Mouse (Mus musculus) CH12.LX (cell line): ENCODE results near the gene Esp4.

ENCODE experiments used
- CTCF ChIP-seq, 2 experiments: IDR thresholded peaks in 1 of 2; conservative IDR thresholded peaks in 1 of 2; 2 replicates each; pipeline ENCODE4 v1.5.1; 2011 to 2012; ENCODE audit warnings: low read depth in 2 of 2, low read length in 2 of 2, improper control_type of control experiment in 1 of 2, inconsistent platforms in 1 of 2, mild to moderate bottlenecking in 1 of 2, moderate library complexity in 1 of 2
- EP300 ChIP-seq: IDR thresholded peaks from 2 replicates; pipeline ENCODE4 v1.6.1; 2011; ENCODE audit warnings: low read length, improper control_type of control experiment
- MAFK ChIP-seq: IDR thresholded peaks from 2 replicates; pipeline ENCODE4 v1.6.1; 2011; ENCODE audit warnings: low read length, improper control_type of control experiment; ENCODE audit not compliant: insufficient replicate concordance
- POLR2AphosphoS2 ChIP-seq: IDR thresholded peaks from 2 replicates; pipeline ENCODE4 v1.6.1; 2011; ENCODE audit warnings: low read depth, low read length, improper control_type of control experiment
- RAD21 ChIP-seq: IDR thresholded peaks from 2 replicates; pipeline ENCODE4 v1.6.1; 2011; ENCODE audit warnings: low read depth, mild to moderate bottlenecking, low read length, improper control_type of control experiment, moderate library complexity
- TCF12 ChIP-seq: IDR thresholded peaks from 2 replicates; pipeline ENCODE4 v1.6.1; 2014; ENCODE audit warnings: low read depth, mild to moderate bottlenecking, inconsistent platforms, low read length, improper control_type of control experiment
- USF1 ChIP-seq: IDR thresholded peaks from 2 replicates; pipeline ENCODE4 v1.6.1; 2014; ENCODE audit warnings: low read depth, mild to moderate bottlenecking, inconsistent platforms, low read length, improper control_type of control experiment
- USF2 ChIP-seq: conservative IDR thresholded peaks from 2 replicates; pipeline ENCODE4 v1.6.1; 2011; ENCODE audit warnings: low read depth, low read length, improper control_type of control experiment

GRCm38 (mm10) chr17:40553470-40553869 is 44.9 kb upstream of the Esp4 start:
- TF ChIP-seq CTCF (conservative IDR thresholded peaks at IDR 0.05 in 1 of 2, IDR thresholded peaks at IDR 0.05 in 1 of 2; ENCODE audit: low read depth in 2 of 2, low read length in 2 of 2) (no peak), POLR2AphosphoS2 (no peak), EP300 (no peak), MAFK (no peak), USF2 (no peak), TCF12 (no peak), RAD21 (no peak), USF1 (no peak)
